Mouse (Mus musculus): Measurements from ENCODE around the gene Plxnc1.

GRCm38 (mm10) chr10:94864199-94864928, 80.3 kb downstream of the Plxnc1 start:
- no peak for TF ChIP-seq CTCF (IDR thresholded peaks at IDR 0.05; ENCODE audit: low read depth)
- TF ChIP-seq EP300 (IDR thresholded peaks at IDR 0.05; ENCODE audit: low read depth): no peak

Measured in heart, postnatal 0 days (tissue).